Mouse (Mus musculus) lung, postnatal 0 days (tissue): ENCODE results near the gene Tmsb15b1.

ENCODE experiments used
- CTCF ChIP-seq: IDR thresholded peaks from 2 replicates; pipeline ENCODE4 v1.5.1; 2016; ENCODE audit warnings: antibody characterized with exemption, mild to moderate bottlenecking
- EP300 ChIP-seq: IDR thresholded peaks from 2 replicates; pipeline ENCODE4 v1.6.1; 2016; ENCODE audit warnings: antibody characterized with exemption, mild to moderate bottlenecking, control low read depth

- TF ChIP-seq CTCF, result no peak
- TF ChIP-seq EP300, result no peak
These were observed 50.8 kb downstream of the Tmsb15b1 start for GRCm38 (mm10) chrX:136925863-136926262.
